Mouse (Mus musculus): ENCODE data around the gene Slc25a13. TPM values are rescaled to one million over a fixed set of nuclear protein-coding genes. Genes with fewer than 3 reads are reported as not detected.
A peak's percentile ranks its signal among the peaks of the same experiment; 100 is the strongest.

Slc25a13 gene
- polyA plus RNA-seq, 1 experiment from 2014 or later: 50.1 TPM

DNA sequence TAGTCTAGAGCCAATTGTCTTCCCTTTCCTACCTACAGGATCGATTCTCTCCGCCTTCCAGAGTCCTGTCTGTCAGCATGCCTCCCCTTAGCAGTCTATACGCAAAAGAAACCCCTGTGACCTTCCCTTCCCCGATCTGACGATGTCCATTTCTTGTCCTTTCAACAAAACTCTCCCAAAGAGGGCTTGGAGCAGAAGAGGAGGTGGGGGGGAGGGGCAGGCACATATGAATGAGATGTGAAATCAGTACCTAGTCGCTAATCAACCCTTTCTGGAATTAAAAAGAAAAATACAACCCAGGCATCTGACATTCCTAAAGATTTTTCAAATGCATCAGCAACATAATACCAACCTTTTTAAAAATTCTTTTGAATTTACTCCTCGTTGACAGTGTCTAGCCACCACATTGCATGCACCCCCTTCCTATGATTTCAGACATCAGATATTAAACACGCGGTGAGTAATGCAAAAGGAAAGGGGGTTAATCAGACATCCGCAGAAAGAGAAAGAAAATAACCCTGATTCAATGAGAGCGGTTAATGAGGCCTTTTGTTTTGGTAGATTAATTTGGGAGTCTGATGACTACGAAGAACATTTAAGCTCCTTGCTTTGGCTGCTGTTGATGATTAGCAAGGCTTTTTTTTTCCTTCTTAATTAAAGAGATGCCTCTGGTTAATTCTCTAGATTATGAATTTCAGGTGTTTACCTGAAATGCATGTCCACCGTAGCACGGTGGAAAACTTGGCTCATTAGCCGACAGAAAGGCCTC lies 43.6 kb downstream of the Slc25a13 start:
- Histone ChIP-seq H3K4me1 (ENCODE audit: control insufficient read depth, insufficient read depth, low read length) (peaks cover 21% of the 10 kb centered on the region), H3K4me2 (ENCODE audit: low read depth, severe bottlenecking) (no peak overlapping the region), H3K9me3 (ENCODE audit: control insufficient read depth, low read length) (no peaks in the 10 kb centered on the region), H3K36me3 (ENCODE audit: control insufficient read depth, insufficient read depth, low read length) (no peaks in the 10 kb centered on the region), H3K27me3 (ENCODE audit: control insufficient read depth, insufficient read depth, low read length) (no peaks in the 10 kb centered on the region), H3K27ac (replicated peaks; ENCODE audit: low read depth, low read length) (no peak overlapping the region), H3K4me3 (ENCODE audit: low read depth, low read length) (no peak overlapping the region), H3K9ac (ENCODE audit: low read length) (no peak overlapping the region)
- ATAC-seq (ENCODE audit: insufficient number of reproducible peaks, low FRiP score, low TSS enrichment, low read depth): no peak
- 35% methylated on average over 15 of the region's 15 CpGs for WGBS
- DNase-seq (ENCODE audit: low spot score): no peak

DNA sequence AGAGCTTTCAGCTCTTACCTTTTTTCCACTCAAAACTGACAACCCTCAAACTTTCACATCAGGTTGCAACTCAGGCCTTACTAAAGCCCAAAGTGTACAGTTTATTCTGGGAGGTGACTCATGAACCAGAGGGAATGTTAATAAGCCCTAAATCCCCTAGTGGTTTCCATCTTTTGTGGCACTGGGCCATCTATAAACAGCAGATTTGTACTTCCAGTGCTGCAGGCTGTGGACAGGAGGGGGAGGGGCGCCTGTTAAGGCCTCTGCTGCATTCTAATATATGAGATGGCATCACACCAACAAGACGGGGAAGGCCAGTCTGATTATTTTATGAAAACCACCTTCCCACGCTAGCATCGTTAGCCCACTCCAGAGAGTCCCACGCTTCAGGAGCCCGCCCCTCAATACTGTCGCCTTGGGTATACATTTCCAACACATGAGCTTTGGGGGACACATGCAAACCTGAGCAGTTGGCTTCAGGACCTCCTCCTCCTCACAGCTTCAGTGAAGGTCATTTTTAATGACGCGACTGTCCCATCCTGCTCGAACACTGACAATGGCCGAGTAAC lies 48.3 kb downstream of the Slc25a13 start:
- Histone ChIP-seq H3K9ac (ENCODE audit: low read length) (no peak overlapping the region), H3K4me3 (ENCODE audit: low read depth, low read length) (no peak overlapping the region), H3K4me1 (ENCODE audit: control insufficient read depth, insufficient read depth, low read length) (peaks cover 14% of the 10 kb centered on the region), H3K36me3 (ENCODE audit: control insufficient read depth, insufficient read depth, low read length) (no peaks in the 10 kb centered on the region), H3K4me2 (ENCODE audit: low read depth, severe bottlenecking) (no peak overlapping the region), H3K27ac (replicated peaks; ENCODE audit: low read depth, low read length) (no peak overlapping the region), H3K27me3 (ENCODE audit: control insufficient read depth, insufficient read depth, low read length) (no peaks in the 10 kb centered on the region), H3K9me3 (ENCODE audit: control insufficient read depth, low read length) (no peaks in the 10 kb centered on the region)
- 70% methylated on average over 11 of the region's 11 CpGs for WGBS
- ATAC-seq (ENCODE audit: insufficient number of reproducible peaks, low FRiP score, low TSS enrichment, low read depth) (0 out of 2 replicates have a peak, but pooled peaks have one; percentile 44), DNase-seq (ENCODE audit: low spot score) (no peak)

DNA sequence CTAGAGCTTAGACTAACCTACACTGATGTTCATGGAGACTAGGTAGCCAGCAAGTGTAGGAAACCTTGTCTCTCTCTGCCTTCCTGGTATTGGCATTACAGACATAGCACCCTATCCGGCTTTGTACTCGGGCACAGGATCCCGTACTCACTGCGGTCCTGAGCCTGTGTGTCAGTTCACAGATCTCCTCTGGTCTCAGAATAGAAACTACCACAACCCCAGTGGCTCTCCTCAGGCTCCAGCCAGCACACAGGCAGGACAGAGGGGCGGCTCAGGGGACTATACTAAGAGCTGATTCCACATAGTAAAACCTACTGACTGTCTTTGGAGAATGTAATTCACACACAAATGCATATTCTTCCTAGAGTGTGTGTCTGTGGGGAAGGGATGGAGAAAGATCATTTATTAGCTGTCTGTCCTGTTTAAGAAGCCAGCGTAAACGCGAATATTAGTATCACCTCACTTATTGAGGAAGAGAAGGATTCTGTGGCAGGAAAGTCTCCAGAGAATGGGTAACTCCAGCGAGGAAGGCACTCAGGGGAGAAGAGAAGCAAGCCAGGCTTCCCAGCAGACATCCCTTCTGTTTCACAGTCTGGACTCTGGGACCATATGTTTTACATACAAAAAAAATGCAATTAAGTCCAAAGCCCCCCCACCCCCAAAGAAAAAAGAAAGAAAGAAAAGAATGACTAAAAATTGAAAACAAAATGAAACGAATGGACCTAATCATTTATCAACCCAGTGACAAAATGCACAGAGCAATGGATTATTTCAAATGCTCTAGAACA lies 49.4 kb downstream of the Slc25a13 start:
- Histone ChIP-seq H3K4me1 (ENCODE audit: control insufficient read depth, insufficient read depth, low read length) (peaks cover 5% of the 10 kb centered on the region; the same call in 1 of the 2 replicates), H3K9me3 (ENCODE audit: control insufficient read depth, low read length) (no peaks in the 10 kb centered on the region), H3K36me3 (ENCODE audit: control insufficient read depth, insufficient read depth, low read length) (no peaks in the 10 kb centered on the region), H3K27ac (replicated peaks; ENCODE audit: low read depth, low read length) (no peak overlapping the region), H3K27me3 (ENCODE audit: control insufficient read depth, insufficient read depth, low read length) (no peaks in the 10 kb centered on the region), H3K4me2 (ENCODE audit: low read depth, severe bottlenecking) (no peak overlapping the region), H3K4me3 (ENCODE audit: low read depth, low read length) (no peak overlapping the region), H3K9ac (ENCODE audit: low read length) (no peak overlapping the region)
- ATAC-seq (ENCODE audit: insufficient number of reproducible peaks, low FRiP score, low TSS enrichment, low read depth) (no peak), DNase-seq (ENCODE audit: low spot score) (no peak)
- 92% methylated on average over 10 of the region's 10 CpGs for WGBS

DNA sequence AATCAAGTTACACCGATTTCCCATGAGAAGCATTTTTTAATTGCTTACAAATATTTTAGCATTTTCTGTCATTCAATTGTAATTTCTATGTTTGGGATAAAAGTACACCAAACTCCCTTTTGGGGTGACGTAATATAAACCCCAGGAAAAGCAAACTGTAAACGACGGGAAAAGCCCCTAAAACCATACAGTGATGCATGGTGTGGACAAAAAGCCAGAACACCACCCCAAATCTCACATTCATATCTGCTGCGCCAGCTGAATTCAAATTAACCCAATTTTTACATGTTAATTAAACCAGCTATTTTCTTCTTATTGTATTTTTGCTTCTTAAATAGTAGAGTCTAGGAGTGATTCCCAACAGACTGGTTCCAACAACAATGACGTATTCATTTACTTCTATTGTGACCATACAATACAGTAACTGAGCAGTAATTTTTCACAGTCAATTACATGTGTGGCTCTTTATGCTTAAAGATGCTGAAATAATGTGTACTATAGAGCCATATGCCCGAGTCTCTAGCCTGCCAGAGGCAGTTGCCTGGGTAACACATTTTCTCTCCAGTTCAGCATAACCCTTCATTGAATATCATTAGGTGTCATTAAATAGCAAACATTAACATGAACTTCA lies 53.9 kb downstream of the Slc25a13 start:
- Histone ChIP-seq H3K36me3 (ENCODE audit: control insufficient read depth, insufficient read depth, low read length) (no peaks in the 10 kb centered on the region), H3K27me3 (ENCODE audit: control insufficient read depth, insufficient read depth, low read length) (no peaks in the 10 kb centered on the region), H3K4me1 (ENCODE audit: control insufficient read depth, insufficient read depth, low read length) (peaks cover 11% of the 10 kb centered on the region; the same call in 1 of the 2 replicates), H3K4me2 (ENCODE audit: low read depth, severe bottlenecking) (no peak overlapping the region), H3K9ac (ENCODE audit: low read length) (no peak overlapping the region), H3K27ac (replicated peaks; ENCODE audit: low read depth, low read length) (no peak overlapping the region), H3K9me3 (ENCODE audit: control insufficient read depth, low read length) (no peaks in the 10 kb centered on the region), H3K4me3 (ENCODE audit: low read depth, low read length) (no peak overlapping the region)
- no peak for DNase-seq (ENCODE audit: low spot score)
- ATAC-seq (ENCODE audit: insufficient number of reproducible peaks, low FRiP score, low TSS enrichment, low read depth): no peak
- WGBS: 88% methylated on average over 7 of the region's 7 CpGs

DNA sequence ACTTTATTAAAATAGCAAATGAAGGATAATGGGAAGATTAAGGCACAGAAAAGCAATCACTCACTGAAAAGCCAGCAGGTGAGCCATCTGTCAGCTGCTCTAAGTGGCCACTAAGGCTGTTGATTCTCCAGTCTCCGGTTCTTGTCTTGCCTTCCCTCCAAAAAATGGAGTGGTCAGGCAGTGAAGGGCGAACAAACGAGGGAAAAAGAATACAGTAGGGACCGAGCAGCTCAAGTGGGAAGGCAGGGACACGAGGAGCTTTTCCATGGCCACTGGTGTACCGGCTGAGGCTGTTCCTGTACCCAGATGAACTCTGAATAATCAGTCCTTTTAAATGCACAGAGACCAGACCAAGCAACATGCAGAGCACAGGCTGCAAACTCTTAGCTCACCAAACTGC lies 54.8 kb downstream of the Slc25a13 start:
- no peak overlapping the region for H3K9ac ChIP-seq (ENCODE audit: low read length)
- H3K4me1 ChIP-seq (ENCODE audit: control insufficient read depth, insufficient read depth, low read length): peaks cover 11% of the 10 kb centered on the region; the same call in 1 of the 2 replicates
- ATAC-seq (ENCODE audit: insufficient number of reproducible peaks, low FRiP score, low TSS enrichment, low read depth) (no peak), DNase-seq (ENCODE audit: low spot score) (no peak)
- no peak overlapping the region for H3K27ac ChIP-seq (replicated peaks; ENCODE audit: low read depth, low read length)
- H3K36me3 ChIP-seq (ENCODE audit: control insufficient read depth, insufficient read depth, low read length): no peaks in the 10 kb centered on the region
- WGBS: 72% methylated on average over 6 of the region's 6 CpGs
- no peak overlapping the region for H3K4me2 ChIP-seq (ENCODE audit: low read depth, severe bottlenecking)
- no peaks in the 10 kb centered on the region for H3K27me3 ChIP-seq (ENCODE audit: control insufficient read depth, insufficient read depth, low read length)
- H3K9me3 ChIP-seq (ENCODE audit: control insufficient read depth, low read length): no peaks in the 10 kb centered on the region
- no peak overlapping the region for H3K4me3 ChIP-seq (ENCODE audit: low read depth, low read length)

DNA sequence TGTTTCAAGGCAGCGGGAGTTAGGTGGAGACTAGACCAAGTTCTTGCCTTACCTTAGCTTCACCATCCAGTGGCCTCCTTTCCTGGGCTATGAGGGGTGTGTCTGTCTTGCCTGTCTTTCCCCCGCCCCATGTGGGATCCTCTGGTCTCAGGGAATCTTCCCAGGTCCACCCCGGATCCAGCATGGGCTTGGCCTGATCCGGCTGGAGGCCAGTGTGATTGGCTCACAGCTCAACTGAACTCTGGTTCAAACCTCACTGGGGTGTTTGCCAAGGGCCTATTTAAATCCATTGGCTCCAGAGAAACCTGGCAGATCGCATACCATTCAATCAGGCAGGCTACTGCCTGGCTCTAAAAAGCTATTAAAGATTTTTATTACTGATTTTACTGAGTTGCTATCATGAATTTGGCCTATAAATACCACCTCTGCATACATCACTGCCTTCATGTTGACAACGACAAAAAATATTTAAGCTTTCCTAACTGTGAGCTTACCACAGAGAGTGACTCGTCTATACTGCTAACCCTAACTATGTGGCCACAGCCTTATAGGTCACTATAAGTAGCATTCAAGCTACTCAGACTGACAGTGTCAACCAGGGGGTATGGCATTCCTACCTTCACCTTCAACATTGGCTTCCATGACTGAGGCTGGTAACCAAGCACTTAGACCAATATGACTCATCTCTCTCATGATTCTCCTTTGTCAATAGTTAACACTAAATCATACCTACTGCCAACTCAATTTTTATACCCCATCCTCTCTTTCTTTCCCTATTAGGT lies 56.1 kb downstream of the Slc25a13 start:
- H3K4me3 ChIP-seq (ENCODE audit: low read depth, low read length): no peak overlapping the region
- H3K4me2 ChIP-seq (ENCODE audit: low read depth, severe bottlenecking): no peak overlapping the region
- H3K9ac ChIP-seq (ENCODE audit: low read length): no peak overlapping the region
- no peak for DNase-seq (ENCODE audit: low spot score)
- ATAC-seq (ENCODE audit: insufficient number of reproducible peaks, low FRiP score, low TSS enrichment, low read depth): no peak
- no peaks in the 10 kb centered on the region for H3K9me3 ChIP-seq (ENCODE audit: control insufficient read depth, low read length)
- no peaks in the 10 kb centered on the region for H3K27me3 ChIP-seq (ENCODE audit: control insufficient read depth, insufficient read depth, low read length)
- H3K27ac ChIP-seq (replicated peaks; ENCODE audit: low read depth, low read length): no peak overlapping the region
- H3K4me1 ChIP-seq (ENCODE audit: control insufficient read depth, insufficient read depth, low read length): peaks cover 11% of the 10 kb centered on the region; the same call in 1 of the 2 replicates
- H3K36me3 ChIP-seq (ENCODE audit: control insufficient read depth, insufficient read depth, low read length): no peaks in the 10 kb centered on the region
- 74% methylated on average over 7 of the region's 7 CpGs for WGBS

DNA sequence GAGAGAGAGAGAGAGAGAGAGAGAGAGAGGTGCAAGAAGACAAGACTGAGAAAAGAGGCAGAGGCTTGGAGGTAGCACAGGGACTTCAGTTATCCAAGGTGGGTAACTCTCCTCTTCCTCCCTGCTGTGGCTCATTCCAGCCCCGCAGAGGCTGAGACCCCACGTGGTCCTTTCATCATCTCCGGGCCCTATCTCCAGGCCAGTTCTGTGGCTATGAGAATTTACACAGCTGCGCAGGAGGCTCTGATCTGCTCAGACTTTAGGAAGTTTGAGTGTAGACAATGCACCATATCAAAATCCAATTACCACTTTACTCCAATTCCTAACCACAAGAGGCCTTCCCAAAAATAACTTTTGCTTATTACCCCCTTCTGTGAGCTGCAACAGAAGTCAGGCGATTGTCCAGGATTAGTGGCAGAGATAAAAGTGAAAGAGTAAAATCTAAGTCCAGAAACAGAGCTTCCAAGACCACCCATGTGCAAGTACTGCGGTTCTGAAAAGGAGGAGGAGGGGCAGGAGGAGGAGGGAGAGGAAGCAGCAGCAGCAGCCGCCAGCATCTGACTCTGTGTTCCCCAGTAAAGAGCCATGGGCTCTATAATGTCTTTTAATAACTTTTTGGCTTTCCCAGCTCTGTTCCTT lies 57.6 kb downstream of the Slc25a13 start:
- no peak for DNase-seq (ENCODE audit: low spot score)
- Histone ChIP-seq H3K4me1 (ENCODE audit: control insufficient read depth, insufficient read depth, low read length) (peaks cover 11% of the 10 kb centered on the region; the same call in 1 of the 2 replicates), H3K9me3 (ENCODE audit: control insufficient read depth, low read length) (no peaks in the 10 kb centered on the region), H3K36me3 (ENCODE audit: control insufficient read depth, insufficient read depth, low read length) (no peaks in the 10 kb centered on the region), H3K4me3 (ENCODE audit: low read depth, low read length) (no peak overlapping the region), H3K27me3 (ENCODE audit: control insufficient read depth, insufficient read depth, low read length) (no peaks in the 10 kb centered on the region), H3K9ac (ENCODE audit: low read length) (no peak overlapping the region), H3K27ac (replicated peaks; ENCODE audit: low read depth, low read length) (no peak overlapping the region), H3K4me2 (ENCODE audit: low read depth, severe bottlenecking) (no peak overlapping the region)
- 30% methylated on average over 7 of the region's 7 CpGs for WGBS
- no peak for ATAC-seq (ENCODE audit: insufficient number of reproducible peaks, low FRiP score, low TSS enrichment, low read depth)
